Mouse (Mus musculus) thymus, postnatal 25 days (tissue): Measurements from ENCODE around the gene Rnf8.

Experiments
- DNase-seq: peaks from one replicate; pipeline ENCODE4 v3.0.0; 2022

Gene Rnf8

GRCm38 (mm10) chr17:29681669-29682068 lies 67.1 kb downstream of the Rnf8 start:
- no peak for DNase-seq

GRCm38 (mm10) chr17:29682261-29682660 lies 67.7 kb downstream of the Rnf8 start:
- DNase-seq: no peak

GRCm38 (mm10) chr17:29683127-29683526 lies 68.5 kb downstream of the Rnf8 start:
- DNase-seq: no peak

- DNase-seq: no peak
Observed at GRCm38 (mm10) chr17:29684275-29684674, 69.7 kb downstream of the Rnf8 start.

GRCm38 (mm10) chr17:29686771-29687170 lies 72.2 kb downstream of the Rnf8 start:
- no peak for DNase-seq

DNA sequence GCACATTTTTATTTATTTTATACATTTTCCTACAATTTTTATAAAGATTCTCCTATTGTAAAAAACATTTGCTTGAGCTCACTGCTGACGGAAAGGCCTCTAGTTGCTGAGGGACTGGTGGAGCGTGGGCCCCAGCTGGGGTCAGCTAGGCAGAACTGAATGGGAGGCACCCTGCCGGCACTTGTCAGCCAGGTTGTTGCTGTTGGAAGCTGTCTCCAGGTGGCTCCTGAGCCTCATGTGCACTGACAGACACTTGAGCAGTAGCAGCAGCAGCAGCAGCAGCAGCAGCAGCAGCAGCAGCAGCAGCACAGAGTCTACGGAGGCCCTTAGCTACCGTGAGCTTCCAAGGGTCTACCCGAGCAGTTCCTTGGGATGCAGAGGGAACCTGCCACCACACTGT lies 72.8 kb downstream of the Rnf8 start:
- DNase-seq: no peak

DNA sequence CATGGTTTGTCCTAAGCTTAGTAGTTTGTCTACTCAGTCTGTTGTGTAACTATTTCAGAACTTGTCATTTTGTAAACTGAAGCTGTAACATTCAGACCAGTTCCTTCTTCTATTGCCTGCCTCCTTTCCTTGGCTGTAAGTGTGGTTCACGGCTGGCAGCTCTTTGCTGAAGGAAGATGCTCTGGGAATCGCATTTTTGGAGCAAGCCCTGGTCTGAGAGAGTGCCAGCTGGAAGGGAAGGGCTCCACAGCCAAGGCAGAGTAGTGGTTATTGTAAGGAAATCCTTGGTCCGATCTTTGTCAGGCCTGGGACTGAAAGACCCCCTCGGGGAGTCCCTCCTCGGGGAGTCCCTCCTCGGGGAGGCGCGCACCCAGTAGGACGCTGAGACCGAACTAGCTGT lies 74.0 kb downstream of the Rnf8 start:
- no peak for DNase-seq

DNA sequence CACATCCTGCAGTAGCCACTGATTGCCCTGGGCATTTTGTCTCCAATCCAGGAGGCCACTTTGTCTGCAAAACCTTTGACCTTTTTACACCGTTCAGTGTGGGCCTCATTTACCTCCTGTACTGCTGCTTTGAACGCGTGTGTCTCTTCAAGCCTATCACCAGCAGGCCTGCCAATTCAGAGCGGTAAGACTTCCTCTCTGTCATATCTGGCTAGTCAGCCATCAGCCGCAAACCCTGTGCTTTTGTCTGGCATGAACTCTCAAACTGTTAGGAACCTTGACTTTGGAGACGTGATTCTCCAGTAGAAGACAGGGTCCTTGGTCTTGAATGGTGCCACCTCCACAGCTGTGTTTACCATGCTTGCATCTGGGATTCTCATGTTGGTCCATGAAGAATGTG lies 75.7 kb downstream of the Rnf8 start:
- no peak for DNase-seq

DNA sequence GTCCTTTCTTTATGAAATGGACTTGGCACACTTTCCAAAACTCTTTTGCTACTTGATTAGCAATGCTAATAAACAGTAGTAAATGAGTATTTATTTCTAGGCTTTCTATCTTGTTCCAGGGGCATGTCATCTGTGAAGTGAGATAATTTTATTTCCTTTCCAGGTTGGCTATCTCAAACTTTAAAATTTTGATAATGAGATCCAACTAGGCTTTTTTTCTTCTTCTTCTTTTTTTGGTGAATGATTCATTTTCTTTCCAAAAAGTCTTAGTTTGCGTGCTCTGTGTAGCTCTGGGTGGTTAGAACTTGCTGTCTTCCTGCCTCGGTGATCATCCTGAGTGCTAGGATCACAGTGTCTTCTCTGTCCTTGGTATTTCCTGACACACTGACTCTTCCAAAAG lies 78.2 kb downstream of the Rnf8 start:
- DNase-seq: no peak

DNA sequence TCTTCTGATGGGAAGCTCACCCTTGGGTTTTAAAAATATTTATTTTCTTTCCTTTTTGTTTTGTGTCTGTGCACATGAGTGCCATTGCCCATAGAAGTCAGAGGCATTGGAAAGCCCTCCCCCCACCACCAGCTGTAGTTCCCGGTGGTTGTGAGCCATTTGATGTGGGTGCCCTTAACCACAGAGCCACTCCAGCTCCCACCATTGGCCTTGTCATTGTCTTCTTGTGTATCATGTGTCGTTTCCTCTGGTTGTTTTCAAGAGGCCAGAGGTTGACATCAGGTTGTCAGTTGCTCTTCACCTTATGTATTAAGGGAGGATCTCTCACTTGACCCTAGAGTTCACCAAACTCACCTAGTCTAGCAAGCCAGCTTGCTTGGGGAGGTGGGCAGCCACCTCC lies 79.0 kb downstream of the Rnf8 start:
- peak; percentile 83 for DNase-seq

GRCm38 (mm10) chr17:29694516-29694915 lies 79.9 kb downstream of the Rnf8 start:
- no peak for DNase-seq
